Mouse (Mus musculus): ENCODE measurements around the gene Hmcn1.

DNA sequence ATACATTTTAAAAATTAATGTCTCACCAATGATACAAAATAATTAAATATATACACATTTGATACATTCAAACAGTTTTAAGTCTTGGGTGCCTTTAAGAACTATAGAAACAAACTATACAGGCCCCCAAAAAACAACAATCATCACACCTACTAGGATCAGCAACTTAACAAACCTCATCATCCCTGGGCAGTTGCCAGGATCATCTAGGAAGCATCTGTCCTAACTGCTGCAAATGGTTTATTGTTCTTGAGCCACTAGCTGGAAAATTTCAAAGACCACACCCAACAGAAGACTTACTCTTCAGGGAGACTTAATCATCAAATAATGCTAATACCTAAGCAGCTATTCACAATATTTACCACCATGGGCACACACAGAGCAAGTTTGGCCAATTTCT is 216.5 kb downstream of the Hmcn1 start:
- TF ChIP-seq CTCF (IDR thresholded peaks at IDR 0.05; ENCODE audit: borderline replicate concordance, insufficient read depth, low read depth, low read length) = no peak
- no peak for TF ChIP-seq POLR2A (IDR thresholded peaks at IDR 0.05; ENCODE audit: borderline replicate concordance, insufficient read depth, low read length)
